Mouse (Mus musculus) midbrain, embryonic 13.5 days (tissue): ENCODE measurements around the gene Adgrf5. TPM values are rescaled to one million over a fixed set of nuclear protein-coding genes. Genes with fewer than 3 reads are reported as not detected.

Experiments
- polyA plus RNA-seq: library from polyadenylated mRNA; unstranded; fragments of >200 nt; fragmentation: Nextera tagmentation; extraction: Ambion mirVana; gene quantifications from 2 replicates; pipeline ENCODE4 v1.2.1, GENCODE M21; 2015

Adgrf5 gene
- polyA plus RNA-seq, 1 experiment from 2014 or later = 8.6 TPM

Other genes starting within 250 kb of the Adgrf5 start
- gene Adgrf1, start 90.1 kb upstream of the Adgrf5 start, polyA plus RNA-seq = not detected in 2 replicates
- 0.07 TPM in 1 of 2 replicates, not detected in the other for gene Mep1a, start 142.4 kb downstream of the Adgrf5 start, polyA plus RNA-seq
- gene Ankrd66, start 183.2 kb downstream of the Adgrf5 start, polyA plus RNA-seq = 0.20 TPM in 1 of 2 replicates, not detected in the other
- 7.3 and 8.2 TPM in 2 replicates for gene Pla2g7, start 207.6 kb downstream of the Adgrf5 start, polyA plus RNA-seq